Mouse (Mus musculus) MEL (cell line): ENCODE measurements around the gene Ak6. TPM values are rescaled to one million over a fixed set of nuclear protein-coding genes. Genes with fewer than 3 reads are reported as not detected.

ENCODE experiments used
- DNase-seq: peaks from one replicate; pipeline ENCODE4 v3.0.0; 2011; ENCODE audit warnings: low read depth, low spot score
- H3K27ac ChIP-seq: 2 replicates; pipeline ENCODE4 v1.5.1; 2012; ENCODE audit warnings: low read depth, mild to moderate bottlenecking, control low read depth, low read length, moderate library complexity; ENCODE audit not compliant: control insufficient read depth
- H3K27me3 ChIP-seq, 2 experiments: fragments of 150-350 bp in 1 of 2; sonication (generic) in 1 of 2; 2 replicates each; pipeline ENCODE4 v1.6.1; 2012; ENCODE audit warnings: low read length in 2 of 2, mild to moderate bottlenecking in 2 of 2, improper control_type of control experiment in 1 of 2, moderate library complexity in 1 of 2; ENCODE audit not compliant: insufficient read depth in 2 of 2, control insufficient read depth in 1 of 2
- H3K36me3 ChIP-seq, 2 experiments: 2 replicates each; pipeline ENCODE4 v1.6.1; 2012 to 2014; ENCODE audit warnings: low read length in 2 of 2, improper control_type of control experiment in 1 of 2, inconsistent platforms in 1 of 2, mild to moderate bottlenecking in 1 of 2; ENCODE audit not compliant: insufficient read depth in 2 of 2, control insufficient read depth in 1 of 2
- H3K4me1 ChIP-seq, 2 experiments: fragments of 150-350 bp in 1 of 2; sonication (generic) in 1 of 2; 2 replicates each; pipeline ENCODE4 v1.6.1; 2012; ENCODE audit warnings: low read length in 2 of 2, improper control_type of control experiment in 1 of 2, mild to moderate bottlenecking in 1 of 2; ENCODE audit not compliant: insufficient read depth in 2 of 2, control insufficient read depth in 1 of 2
- H3K4me3 ChIP-seq, 2 experiments: fragments of 150-350 bp in 1 of 2; sonication (generic) in 1 of 2; 2 replicates each; pipeline ENCODE4 v1.5.1; 2012; ENCODE audit warnings: low read depth in 2 of 2, low read length in 2 of 2, mild to moderate bottlenecking in 2 of 2, moderate library complexity in 2 of 2, control low read depth in 1 of 2, improper control_type of control experiment in 1 of 2; ENCODE audit not compliant: control insufficient read depth in 1 of 2, insufficient read depth in 1 of 2
- H3K79me2 ChIP-seq: 2 replicates; pipeline ENCODE4 v1.6.1; 2012; ENCODE audit warnings: mild to moderate bottlenecking, low read length, moderate library complexity; ENCODE audit not compliant: control insufficient read depth, poor library complexity, insufficient read depth
- H3K9ac ChIP-seq: 2 replicates; pipeline ENCODE4 v1.6.1; 2012; ENCODE audit warnings: low read depth, mild to moderate bottlenecking, control low read depth, low read length, moderate library complexity; ENCODE audit not compliant: control insufficient read depth, poor library complexity, severe bottlenecking
- H3K9me3 ChIP-seq: fragments of 150-350 bp; sonication (generic); replicated peaks from 2 replicates; pipeline ENCODE4 v1.6.1; 2012; ENCODE audit warnings: mild to moderate bottlenecking, low read length, improper control_type of control experiment, moderate library complexity; ENCODE audit not compliant: insufficient read depth
- E2F4 ChIP-seq: IDR thresholded peaks from 2 replicates; pipeline ENCODE4 v1.6.1; 2011; ENCODE audit warnings: low read depth, low read length, improper control_type of control experiment, borderline replicate concordance
- ELF1 ChIP-seq: IDR thresholded peaks from 2 replicates; pipeline ENCODE4 v1.6.1; 2014; ENCODE audit warnings: low read depth, mild to moderate bottlenecking, inconsistent platforms, low read length, improper control_type of control experiment, moderate library complexity
- MAX ChIP-seq: IDR thresholded peaks from 2 replicates; pipeline ENCODE4 v1.6.1; 2011; ENCODE audit warnings: low read length, improper control_type of control experiment
- MEF2A ChIP-seq: IDR thresholded peaks from 2 replicates; pipeline ENCODE4 v1.6.1; 2014; ENCODE audit warnings: low read depth, mild to moderate bottlenecking, inconsistent platforms, low read length, improper control_type of control experiment; ENCODE audit not compliant: poor library complexity, insufficient replicate concordance, severe bottlenecking; ENCODE audit errors: extremely low read depth
- MYC ChIP-seq: IDR thresholded peaks from 2 replicates; pipeline ENCODE4 v1.6.1; 2011; ENCODE audit warnings: low read depth, mild to moderate bottlenecking, low read length, improper control_type of control experiment, moderate library complexity
- POLR2A ChIP-seq, 2 experiments: IDR thresholded peaks; 2 replicates each; pipeline ENCODE4 v1.6.1; 2011 to 2012; ENCODE audit warnings: low read length in 2 of 2, mild to moderate bottlenecking in 2 of 2, control low read depth in 1 of 2, improper control_type of control experiment in 1 of 2, low read depth in 1 of 2, moderate library complexity in 1 of 2; ENCODE audit not compliant: control insufficient read depth in 1 of 2, insufficient read depth in 1 of 2, poor library complexity in 1 of 2
- POLR2AphosphoS2 ChIP-seq: IDR thresholded peaks from 2 replicates; pipeline ENCODE4 v1.6.1; 2011; ENCODE audit warnings: low read length, improper control_type of control experiment
- POLR2AphosphoS5 ChIP-seq: IDR thresholded peaks from 2 replicates; pipeline ENCODE4 v1.6.1; 2012; ENCODE audit warnings: low read depth, borderline replicate concordance, mild to moderate bottlenecking, inconsistent platforms, low read length, moderate library complexity, mixed read lengths
- SMC3 ChIP-seq: IDR thresholded peaks from 2 replicates; pipeline ENCODE4 v1.6.1; 2011; ENCODE audit warnings: low read depth, low read length, improper control_type of control experiment
- TBP ChIP-seq: IDR thresholded peaks from 2 replicates; pipeline ENCODE4 v1.8.0; 2011; ENCODE audit warnings: low read depth, low read length, improper control_type of control experiment
- UBTF ChIP-seq: IDR thresholded peaks from 2 replicates; pipeline ENCODE4 v1.6.1; 2012; ENCODE audit warnings: low read depth, mild to moderate bottlenecking, inconsistent platforms, low read length, improper control_type of control experiment, moderate library complexity, borderline replicate concordance; ENCODE audit not compliant: insufficient read depth
- USF1 ChIP-seq: IDR thresholded peaks from 2 replicates; pipeline ENCODE4 v1.6.1; 2014; ENCODE audit warnings: low read depth, mild to moderate bottlenecking, inconsistent platforms, low read length, improper control_type of control experiment, moderate library complexity
- ZC3H11A ChIP-seq: IDR thresholded peaks from 2 replicates; pipeline ENCODE4 v1.6.1; 2012; ENCODE audit warnings: low read depth, mild to moderate bottlenecking, inconsistent platforms, low read length, improper control_type of control experiment
- ZKSCAN1 ChIP-seq: IDR thresholded peaks from 2 replicates; pipeline ENCODE4 v1.6.1; 2012; ENCODE audit warnings: low read depth, mild to moderate bottlenecking, inconsistent platforms, low read length, improper control_type of control experiment, moderate library complexity
- polyA plus RNA-seq, 2 experiments: library from polyadenylated mRNA; stranded (reverse) in 1 of 2; unstranded in 1 of 2; fragments of >175 nt in 1 of 2; fragments of >200 nt in 1 of 2; gene quantifications; 2 replicates each; pipeline versions ENCODE4 v1.2.1 to v1.2.4; 2012; ENCODE audit warnings: low replicate concordance in 2 of 2, low read depth in 1 of 2; ENCODE audit not compliant: insufficient read length in 2 of 2, insufficient read depth in 1 of 2, missing spikeins in 1 of 2
- total RNA-seq: library from RNA; depleted of rRNA; stranded (reverse); fragments of 300-350 nt; gene quantifications from 2 replicates; pipeline ENCODE4 v1.2.3, GENCODE M21; 2012

The Ak6 gene
- total and polyA plus RNA-seq, 3 experiments: 199 to 234 (median 216) TPM

- no peak for DNase-seq
- Histone ChIP-seq H3K36me3 (peaks cover 0 to 25% of the 10 kb centered on the region in 2 experiments; a peak in 2 of 4 replicates), H3K9me3 (no peaks in the 10 kb centered on the region), H3K27me3 (no peaks in the 10 kb centered on the region), H3K4me1 (no peaks in the 10 kb centered on the region), H3K9ac (no peak within 1 kb of the TSS), H3K79me2 (no peaks in the 10 kb centered on the region), H3K27ac (no peak within 1 kb of the TSS), H3K4me3 (no peak within 1 kb of the TSS)
- TF ChIP-seq ZKSCAN1: no peak
- no peak for TF ChIP-seq POLR2AphosphoS2
- no peak for TF ChIP-seq SMC3
Observed at GRCm38 (mm10) chr13:100616181-100617087, 34.3 kb upstream of the Ak6 start, which contains the start of gene Marveld2. Marveld2 (minus strand) TSS chr13:100616971.

- Histone ChIP-seq H3K79me2 (no peaks in the 10 kb centered on the region), H3K9me3 (no peaks in the 10 kb centered on the region), H3K27ac (no peak overlapping the region), H3K9ac (no peak overlapping the region), H3K4me1 (no peaks in the 10 kb centered on the region), H3K4me3 (no peak overlapping the region), H3K36me3 (peaks cover 0 to 32% of the 10 kb centered on the region in 2 experiments; a peak in 2 of 4 replicates), H3K27me3 (no peaks in the 10 kb centered on the region)
- no peak for TF ChIP-seq SMC3
- TF ChIP-seq ELF1: no peak
- TF ChIP-seq MEF2A: no peak
- TF ChIP-seq ZKSCAN1: no peak
- TF ChIP-seq USF1: no peak
- no peak for TF ChIP-seq MYC
- TF ChIP-seq TBP: no peak
- TF ChIP-seq ZC3H11A: no peak
- no peak for TF ChIP-seq MAX
- TF ChIP-seq UBTF: no peak
- DNase-seq: no peak
Observed at GRCm38 (mm10) chr13:100617583-100617982, 33.2 kb upstream of the Ak6 start.

GRCm38 (mm10) chr13:100622241-100622640 is 28.5 kb upstream of the Ak6 start:
- Histone ChIP-seq H3K36me3 (peaks cover 0 to 46% of the 10 kb centered on the region in 2 experiments; a peak in 2 of 4 replicates), H3K79me2 (no peaks in the 10 kb centered on the region), H3K4me3 (no peak overlapping the region), H3K9me3 (no peaks in the 10 kb centered on the region), H3K27me3 (no peaks in the 10 kb centered on the region), H3K4me1 (no peaks in the 10 kb centered on the region), H3K9ac (no peak overlapping the region), H3K27ac (no peak overlapping the region)
- TF ChIP-seq POLR2A (IDR thresholded peaks at IDR 0.05; ENCODE audit: control insufficient read depth in 1 of 2, insufficient read depth in 1 of 2, low read depth in 1 of 2, low read length in 2 of 2, poor library complexity in 1 of 2) (no peak), E2F4 (no peak), MEF2A (no peak), POLR2AphosphoS5 (no peak)
- DNase-seq: no peak
